Comparison of ENCODE assay signal across 22 mouse cellular contexts in the genomic region with DNA sequence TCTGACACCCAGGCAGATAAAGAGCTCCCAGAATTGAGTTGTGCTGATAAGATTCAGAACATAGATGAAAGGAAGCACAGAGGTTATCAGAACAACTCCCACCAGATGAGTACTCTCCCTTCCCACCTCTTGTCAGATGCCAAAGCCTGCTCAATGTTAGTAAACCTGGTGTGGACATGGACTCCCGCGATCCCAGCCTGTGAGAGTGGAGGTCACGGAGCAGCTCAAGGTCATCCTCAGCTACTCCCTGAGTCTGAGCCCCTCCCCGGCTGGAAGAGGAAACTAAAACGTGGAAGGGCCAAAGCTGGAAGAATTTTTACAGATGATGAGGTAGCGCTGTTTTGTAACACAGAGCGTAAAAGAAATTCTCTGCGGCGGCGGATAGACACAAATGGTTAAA.
A peak's percentile ranks its signal among the peaks of the same experiment; 100 is the strongest.
DNase-seq lines count a peak whose midpoint lies in the region; ATAC-seq and TF ChIP-seq lines count a peak whose summit lies in the region.
"Had no signal": no experiment of that assay in that cellular context is flagged by ENCODE, and none has a peak within 500 bp of the region (broad histone marks: within the 10 kb centered on the region; RNA-seq: fewer than 3 reads in every experiment).

No protein-coding gene starts in this region.

- intact Hi-C loops in heart, postnatal 14 days (cut with DNase I), result no loop called here
- intact Hi-C loops in gastrocnemius, postnatal 36 days (cut with DNase I), result no loop called here

- H3K9me3 ChIP-seq in heart, embryonic 15.5 days (replicated peaks), result no peaks in the 10 kb centered on the region
- H3K9me3 ChIP-seq in E14TG2a.4 (ENCODE audit: low read length), result no peaks in the 10 kb centered on the region
- H3K9me3 ChIP-seq in embryonic facial prominence, embryonic 10.5 days, result no peaks in the 10 kb centered on the region
- H3K9me3 ChIP-seq: forebrain, embryonic 10.5 days; hindbrain, embryonic 15.5 days; midbrain, embryonic 15.5 days had no signal

- H3K36me3 ChIP-seq in heart, embryonic 15.5 days, result 0 out of 2 replicates have a peak, but pooled peaks cover 10% of the 10 kb centered on the region
- H3K36me3 ChIP-seq in E14TG2a.4 (ENCODE audit: insufficient read depth, low read length), result 0 out of 2 replicates have a peak, but pooled peaks cover 3% of the 10 kb centered on the region
- H3K36me3 ChIP-seq in embryonic facial prominence, embryonic 10.5 days (replicated peaks), result peaks cover 20% of the 10 kb centered on the region; the same call in 1 of the 2 replicates
- H3K36me3 ChIP-seq: G1E; hindbrain, embryonic 15.5 days; midbrain, embryonic 15.5 days had no signal

- no peak overlapping the region for H3K9ac ChIP-seq in heart, embryonic 15.5 days
- H3K9ac ChIP-seq: hindbrain, embryonic 15.5 days; midbrain, embryonic 15.5 days had no signal

- no peak overlapping the region for H3K4me3 ChIP-seq in heart, embryonic 15.5 days
- 0 out of 2 replicates have a peak overlapping the region, but pooled peaks have one; percentile 20 for H3K4me3 ChIP-seq in E14TG2a.4 (replicated peaks; ENCODE audit: low read length)
- H3K4me3 ChIP-seq in embryonic facial prominence, embryonic 10.5 days, result no peak overlapping the region
- H3K4me3 ChIP-seq: forebrain, embryonic 10.5 days; hindbrain, embryonic 15.5 days; midbrain, embryonic 15.5 days; myocyte had no signal

- DNase-seq in heart, adult 11 months, result peak; percentile 83
- DNase-seq in heart, adult 8-10 months (ENCODE audit: low spot score), result no peak
- DNase-seq in heart, postnatal 14 days, result no peak
- DNase-seq in ZHBTc4 (ENCODE audit: low read depth, low spot score), result peak; percentile 57
- DNase-seq in gastrocnemius, postnatal 36 days, result no peak
- DNase-seq in embryonic facial prominence, embryonic 10.5 days (ENCODE audit: low spot score), result no peak
- DNase-seq: adrenal gland, postnatal 14 days; cerebellum, adult 8-10 months; gastrocnemius, postnatal 25 days; kidney, adult 9 months; kidney, postnatal 36 days; layer of hippocampus, postnatal 36 days; lung, postnatal 4 days; spleen, adult 18-20 months; thymus, postnatal 25 days had no signal

- peaks cover 32% of the 10 kb centered on the region for H3K4me1 ChIP-seq in heart, embryonic 15.5 days (replicated peaks)
- H3K4me1 ChIP-seq in E14TG2a.4 (replicated peaks; ENCODE audit: low read depth, low read length), result peaks cover 29% of the 10 kb centered on the region
- H3K4me1 ChIP-seq in embryonic facial prominence, embryonic 10.5 days, result peaks cover 11% of the 10 kb centered on the region

- no peaks in the 10 kb centered on the region for H3K27me3 ChIP-seq in heart, embryonic 15.5 days
- no peaks in the 10 kb centered on the region for H3K27me3 ChIP-seq in E14TG2a.4 (ENCODE audit: insufficient read depth, low read length)
- H3K27me3 ChIP-seq in embryonic facial prominence, embryonic 10.5 days (replicated peaks; ENCODE audit: low read depth, poor library complexity, severe bottlenecking), result no peaks in the 10 kb centered on the region
- H3K27me3 ChIP-seq: hindbrain, embryonic 15.5 days; midbrain, embryonic 15.5 days had no signal

- H3K27ac ChIP-seq in heart, embryonic 15.5 days, result peak overlapping the region; percentile 7; the same call in 1 of the 2 replicates
- H3K27ac ChIP-seq in embryonic facial prominence, embryonic 10.5 days (replicated peaks), result no peak overlapping the region
- H3K27ac ChIP-seq: forebrain, embryonic 10.5 days; midbrain, embryonic 15.5 days had no signal

- 62% methylated on average over 10 of the region's 10 CpGs for WGBS in heart, embryonic 15.5 days
- whole genome bisulfite sequencing in embryonic facial prominence, embryonic 10.5 days, result 84% methylated on average over 10 of the region's 10 CpGs

- ATAC-seq in heart, embryonic 15.5 days (replicated peaks; ENCODE audit: insufficient number of reproducible peaks, insufficient read depth, low FRiP score, low read depth), result no peak
- ATAC-seq: midbrain, embryonic 15.5 days had no signal

- H3K4me2 ChIP-seq in heart, embryonic 15.5 days, result no peak overlapping the region
- H3K4me2 ChIP-seq: hindbrain, embryonic 15.5 days; midbrain, embryonic 15.5 days had no signal

- TF ChIP-seq CTCF in E14TG2a.4 (conservative IDR thresholded peaks at IDR 0.05; ENCODE audit: low read length), result no peak

Comparison
In these comparisons a context has a peak if more than half of its experiments do, and no peak if none do; other contexts are left out.
1. DNase-seq: peak in heart, adult 11 months (single experiment) and ZHBTc4 (single experiment); none in heart, adult 8-10 months (single experiment), heart, postnatal 14 days (0 of 2), gastrocnemius, postnatal 36 days (0 of 2) and embryonic facial prominence, embryonic 10.5 days (single experiment).